Mouse (Mus musculus) lung, adult 18-20 months (tissue): Measurements from ENCODE around the gene Arhgap33.
"Not testable (repeated sequence)": the region's sequence is repeated elsewhere in the genome, so short reads cannot be mapped to it uniquely, and the experiment has no call there.

ENCODE experiments used
- DNase-seq, 2 experiments: peaks; one replicate each; pipeline ENCODE4 v3.0.0; 2022; ENCODE audit warnings: mixed read lengths in 2 of 2

Arhgap33 gene

DNA sequence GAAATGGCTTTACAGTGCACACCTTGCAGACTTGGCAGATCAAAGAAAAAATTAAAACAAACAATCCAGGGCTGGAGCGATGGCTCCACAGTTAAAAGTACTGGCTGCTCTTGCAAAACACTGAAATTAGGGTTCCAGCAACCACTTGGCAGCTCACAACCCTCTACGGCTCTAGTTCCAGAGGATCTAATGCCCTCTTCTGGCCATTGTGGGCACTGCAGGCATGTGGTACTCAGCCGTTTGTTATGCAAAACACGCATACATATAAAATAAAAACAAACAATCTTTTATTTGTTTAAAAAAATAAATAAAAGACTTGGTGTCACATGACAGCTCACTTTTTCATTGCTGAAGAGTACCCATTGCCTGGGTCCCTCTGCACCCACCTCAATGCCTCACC lies 42.1 kb downstream of the Arhgap33 start:
- peak; percentile 68 for DNase-seq

DNA sequence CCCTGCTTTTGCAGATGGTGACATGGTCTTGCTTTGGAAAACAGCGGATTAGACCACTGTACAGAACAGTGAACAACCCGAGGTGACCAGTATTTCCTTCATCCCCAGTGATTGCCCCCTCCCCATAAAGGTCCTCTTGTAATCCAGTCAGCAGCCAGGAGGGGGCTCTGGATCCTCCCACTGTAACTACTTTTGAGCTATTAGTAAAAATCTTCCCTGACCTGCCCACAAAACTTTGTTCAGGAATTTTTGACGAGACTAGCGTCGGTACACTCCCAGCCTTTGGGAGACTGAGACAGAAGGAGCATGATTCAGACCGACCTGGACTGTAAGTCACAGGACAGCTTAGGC lies 43.9 kb downstream of the Arhgap33 start:
- no peak for DNase-seq

DNA sequence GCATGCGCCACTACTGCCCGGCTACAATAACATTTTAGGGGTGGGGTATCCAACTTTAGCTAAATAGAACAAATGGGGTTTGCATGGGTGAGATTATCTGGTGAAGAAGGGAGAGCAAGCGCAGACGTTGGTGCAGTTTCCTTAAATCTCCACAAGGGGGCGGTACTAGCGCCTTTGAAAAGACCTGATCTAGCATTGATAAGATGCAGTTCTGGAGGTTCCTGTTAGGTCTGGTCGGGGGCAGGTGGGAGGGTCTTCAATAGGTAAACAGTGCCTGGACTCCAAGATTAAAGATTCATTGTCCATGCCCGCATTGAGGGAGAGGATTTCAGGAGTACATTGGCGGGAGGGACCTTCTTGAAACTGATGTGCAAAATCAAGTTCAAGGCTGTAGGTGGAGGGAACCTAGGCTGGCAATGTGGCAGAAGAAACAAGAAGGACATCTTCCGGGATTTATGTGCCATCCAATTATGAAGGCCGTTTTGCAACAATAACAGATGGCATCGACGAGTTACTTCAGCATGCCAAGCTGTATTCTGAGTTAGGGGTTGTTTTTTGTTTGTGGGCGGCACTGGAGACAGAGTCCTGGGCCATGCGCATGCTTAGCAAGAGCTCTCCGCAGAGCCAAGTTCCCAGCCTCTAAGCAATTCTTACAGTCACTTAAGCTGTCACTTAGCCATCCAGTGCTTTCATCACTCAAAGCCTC lies 44.5 kb downstream of the Arhgap33 start:
- peak; percentile 10 to 24 for DNase-seq

DNA sequence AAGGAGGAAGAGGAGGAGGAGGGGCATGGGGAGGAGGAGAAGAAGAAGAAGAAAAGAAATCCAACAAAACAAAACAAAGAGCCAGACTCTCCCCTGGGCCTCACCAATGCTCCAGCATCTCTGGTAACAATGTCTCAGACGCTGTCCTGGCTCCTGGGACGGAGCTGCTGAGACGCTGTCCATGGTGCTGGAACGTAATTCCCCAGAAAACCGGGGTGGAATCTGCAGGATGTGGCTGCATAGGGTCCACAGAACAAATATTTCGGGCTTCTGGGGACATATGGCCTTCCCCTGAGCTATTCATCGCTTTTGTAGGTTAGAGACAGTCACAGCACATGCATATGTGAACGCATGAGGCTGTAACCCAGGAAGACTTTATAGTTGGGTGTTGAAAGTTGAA lies 50.6 kb downstream of the Arhgap33 start:
- DNase-seq = no peak

DNA sequence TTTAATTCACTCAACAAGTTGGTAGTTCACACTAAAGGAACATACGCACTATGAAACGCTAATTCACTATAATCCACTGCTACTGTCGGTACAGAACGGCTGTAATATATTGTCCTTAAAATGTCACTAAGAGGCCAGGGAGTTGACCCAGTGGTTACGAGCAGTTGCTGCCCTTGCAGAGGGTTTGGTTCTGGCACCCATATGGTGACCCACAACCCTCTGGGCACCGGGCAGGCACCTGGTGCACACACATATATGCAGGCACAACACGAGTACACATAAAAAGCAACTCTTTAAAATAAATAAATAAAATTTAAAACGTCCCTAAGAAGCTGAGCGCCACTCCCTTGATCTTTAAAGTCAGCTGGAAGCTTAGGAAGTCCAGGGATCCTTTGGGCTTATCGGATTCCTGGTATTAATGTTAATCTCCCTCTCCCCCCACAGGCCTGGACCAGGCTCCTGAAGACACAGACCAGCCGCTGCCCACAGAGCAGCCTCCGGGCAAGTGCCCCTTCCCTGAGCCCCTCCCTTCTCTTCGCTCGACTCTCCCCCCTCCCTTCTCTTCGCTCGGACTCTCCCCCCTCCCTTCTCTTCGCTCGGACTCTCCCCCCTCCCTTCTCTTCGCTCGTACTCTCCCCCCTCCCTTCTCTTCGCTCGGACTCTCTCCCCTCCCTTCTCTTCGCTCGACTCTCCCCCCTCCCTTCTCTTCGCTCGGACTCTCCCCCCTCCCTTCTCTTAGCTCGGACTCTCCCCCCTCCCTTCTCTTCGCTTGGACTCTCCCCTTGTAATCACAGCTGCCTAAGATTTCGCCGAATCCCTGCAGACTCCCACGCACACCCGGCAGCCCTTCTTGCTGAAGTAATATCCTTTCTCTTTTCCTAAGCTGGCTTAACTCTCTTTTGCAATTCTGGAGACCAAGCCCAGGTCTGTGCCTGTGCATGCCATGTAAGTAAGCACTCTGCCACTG lies 57.2 kb downstream of the Arhgap33 start:
- DNase-seq = no peak

DNA sequence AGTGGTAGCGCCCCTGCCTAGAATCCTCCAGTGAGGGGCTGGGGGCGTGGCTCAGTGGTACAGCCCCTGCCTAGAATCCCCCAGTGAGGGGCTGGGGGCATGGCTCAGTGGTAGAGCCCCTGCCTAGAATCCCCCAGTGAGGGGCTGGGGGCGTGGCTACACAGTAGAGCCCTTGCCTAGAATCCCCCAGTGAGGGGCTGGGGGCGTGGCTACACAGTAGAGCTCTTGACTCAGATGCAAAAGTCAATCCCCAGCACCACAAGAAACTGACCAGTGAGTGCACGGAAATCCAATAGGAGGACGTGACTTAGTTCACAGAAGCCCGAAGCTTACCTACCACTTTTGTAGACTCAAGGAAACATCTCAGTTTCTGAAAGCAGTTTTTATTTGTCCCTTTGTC lies 58.7 kb downstream of the Arhgap33 start:
- DNase-seq = not testable (repeated sequence)

DNA sequence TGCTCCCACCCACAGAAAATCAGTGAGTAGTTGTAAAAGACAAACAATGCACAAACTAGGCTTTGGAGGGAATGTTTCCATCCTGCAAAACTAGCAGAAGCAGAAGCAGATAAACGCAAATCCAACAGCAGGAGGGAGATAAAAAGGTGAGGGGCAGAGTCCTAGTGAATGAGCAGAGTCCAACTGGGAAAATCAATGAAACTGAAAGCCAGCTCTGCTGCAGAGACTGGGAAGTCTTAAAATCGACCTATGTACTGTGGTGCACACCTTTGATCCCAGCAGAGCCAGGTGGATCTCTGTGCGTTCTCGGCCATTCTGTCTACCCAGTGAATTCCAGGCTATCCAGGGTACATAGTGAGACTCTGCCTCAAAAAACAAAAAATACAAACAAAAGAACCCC lies 59.9 kb downstream of the Arhgap33 start:
- no peak for DNase-seq

DNA sequence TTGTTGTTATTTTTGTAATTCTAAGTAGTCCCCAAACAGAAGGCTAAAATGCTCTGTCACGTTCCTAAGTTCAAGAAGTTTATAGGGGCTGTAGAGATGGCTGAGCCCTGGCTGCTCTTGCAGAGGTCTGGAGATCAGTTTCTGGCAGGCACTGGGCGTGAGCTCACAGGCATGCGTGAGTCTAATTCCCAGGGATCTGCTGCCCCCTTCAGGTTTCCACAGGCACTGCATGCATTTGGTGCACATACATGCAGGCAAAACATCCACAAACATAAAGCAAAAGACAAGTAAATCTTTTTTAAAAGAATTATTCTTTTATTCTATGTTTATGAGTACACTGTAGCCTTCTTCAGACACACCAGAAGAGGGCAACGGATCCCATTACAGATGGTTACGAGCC lies 62.4 kb downstream of the Arhgap33 start:
- DNase-seq = no peak
